ENCODE assay signal across 12 mouse cellular contexts in genomic region chr14:25838411-25838810, GRCm38 (mm10).
"Had no signal": no experiment of that assay in that cellular context is flagged by ENCODE, and none has a peak within 500 bp of the region (broad histone marks: within the 10 kb centered on the region; RNA-seq: fewer than 3 reads in every experiment).

No protein-coding gene starts in this region.

- H3K4me2 ChIP-seq: intestine, embryonic 15.5 days; limb, embryonic 15.5 days; liver, embryonic 12.5 days; midbrain, embryonic 13.5 days; neural tube, embryonic 15.5 days had no signal

- H3K36me3 ChIP-seq: intestine, embryonic 15.5 days; limb, embryonic 15.5 days; liver, embryonic 12.5 days; midbrain, embryonic 13.5 days; neural tube, embryonic 15.5 days had no signal

- H3K9ac ChIP-seq: intestine, embryonic 15.5 days; limb, embryonic 15.5 days; liver, embryonic 12.5 days; midbrain, embryonic 13.5 days; neural tube, embryonic 15.5 days had no signal

- H3K27me3 ChIP-seq: intestine, embryonic 15.5 days had no signal

- H3K4me3 ChIP-seq: intestine, embryonic 15.5 days; limb, embryonic 15.5 days; liver, embryonic 12.5 days; midbrain, embryonic 13.5 days; myocyte; neural tube, embryonic 15.5 days had no signal

- ATAC-seq: intestine, embryonic 15.5 days; liver, embryonic 12.5 days; midbrain, embryonic 13.5 days had no signal

- H3K9me3 ChIP-seq: intestine, embryonic 15.5 days; limb, embryonic 15.5 days; liver, embryonic 12.5 days; midbrain, embryonic 13.5 days; neural tube, embryonic 15.5 days had no signal

- H3K27ac ChIP-seq: intestine, embryonic 15.5 days; limb, embryonic 15.5 days; liver, embryonic 12.5 days; midbrain, embryonic 13.5 days; neural tube, embryonic 15.5 days had no signal

- DNase-seq: kidney, adult 2 months; kidney, postnatal 14 days; left cerebral cortex, postnatal 4 days; right cerebral cortex, adult 18-20 months; right cerebral cortex, postnatal 25 days; thymus, postnatal 36 days had no signal
